Mouse (Mus musculus) liver (tissue): ENCODE measurements around the gene Hoxb1.

Experiments used
- DNase-seq: peaks from one replicate; pipeline ENCODE4 v3.0.0-alpha.2; 2020; ENCODE audit warnings: mixed read lengths

The Hoxb1 gene

DNA sequence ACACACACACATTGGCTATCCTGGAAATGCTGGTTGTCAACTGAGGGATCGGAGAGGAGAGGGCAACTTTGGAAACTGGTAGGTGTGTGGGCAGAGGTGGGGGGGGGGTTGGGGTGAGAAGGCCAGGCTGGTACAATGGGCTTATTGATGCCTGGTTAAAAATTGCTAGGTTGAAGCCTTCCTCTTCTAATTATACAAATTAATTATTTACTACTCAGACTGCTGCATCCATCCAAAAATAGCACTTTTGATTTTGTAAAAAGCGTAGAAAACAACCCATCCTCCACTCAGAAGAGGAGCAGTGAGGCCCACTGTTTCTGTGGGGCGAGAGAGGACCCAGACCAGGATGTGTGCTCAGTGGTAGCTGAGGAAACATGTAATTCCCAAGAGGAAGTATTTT is 30.6 kb upstream of the Hoxb1 start:
- no peak for DNase-seq

DNA sequence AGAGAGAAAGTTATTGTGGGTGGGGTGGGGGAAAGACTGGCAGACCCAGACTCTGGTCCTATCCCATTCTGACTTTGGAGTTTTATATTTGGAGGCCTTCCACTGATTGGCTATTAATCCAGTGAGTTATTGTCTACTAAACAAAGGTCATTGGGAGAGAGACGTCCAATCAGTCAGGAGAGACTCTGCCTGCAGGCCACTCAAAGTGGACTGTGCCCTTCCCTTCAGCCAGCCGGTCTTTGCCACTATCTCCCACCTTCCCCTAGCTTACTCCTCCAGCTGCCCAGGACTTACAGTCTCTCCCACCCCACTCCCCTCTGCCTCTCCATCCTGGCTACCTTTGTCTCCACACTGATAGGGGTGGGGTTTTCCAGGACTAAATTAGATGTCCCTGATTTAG is 29.0 kb upstream of the Hoxb1 start:
- DNase-seq, result no peak

DNA sequence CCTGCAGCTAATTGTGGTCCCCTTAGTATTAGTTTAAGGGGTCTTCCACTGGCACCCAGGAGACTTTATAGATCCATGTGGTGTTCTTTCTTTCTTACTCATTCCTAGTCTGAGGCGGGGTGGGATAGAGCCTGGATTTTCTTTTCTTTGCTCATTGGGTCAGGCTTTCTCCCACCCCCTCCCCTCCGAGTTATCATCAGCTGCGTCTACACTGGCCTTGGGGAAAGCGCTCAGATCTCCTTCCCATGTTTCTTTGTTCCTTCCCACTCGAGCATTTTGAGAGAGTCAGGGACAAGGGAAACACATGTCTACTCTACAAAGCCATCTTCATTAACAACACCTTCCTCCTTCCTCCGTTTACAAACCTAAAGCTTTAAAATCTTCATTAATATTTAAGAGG is 28.5 kb upstream of the Hoxb1 start:
- no peak for DNase-seq

DNA sequence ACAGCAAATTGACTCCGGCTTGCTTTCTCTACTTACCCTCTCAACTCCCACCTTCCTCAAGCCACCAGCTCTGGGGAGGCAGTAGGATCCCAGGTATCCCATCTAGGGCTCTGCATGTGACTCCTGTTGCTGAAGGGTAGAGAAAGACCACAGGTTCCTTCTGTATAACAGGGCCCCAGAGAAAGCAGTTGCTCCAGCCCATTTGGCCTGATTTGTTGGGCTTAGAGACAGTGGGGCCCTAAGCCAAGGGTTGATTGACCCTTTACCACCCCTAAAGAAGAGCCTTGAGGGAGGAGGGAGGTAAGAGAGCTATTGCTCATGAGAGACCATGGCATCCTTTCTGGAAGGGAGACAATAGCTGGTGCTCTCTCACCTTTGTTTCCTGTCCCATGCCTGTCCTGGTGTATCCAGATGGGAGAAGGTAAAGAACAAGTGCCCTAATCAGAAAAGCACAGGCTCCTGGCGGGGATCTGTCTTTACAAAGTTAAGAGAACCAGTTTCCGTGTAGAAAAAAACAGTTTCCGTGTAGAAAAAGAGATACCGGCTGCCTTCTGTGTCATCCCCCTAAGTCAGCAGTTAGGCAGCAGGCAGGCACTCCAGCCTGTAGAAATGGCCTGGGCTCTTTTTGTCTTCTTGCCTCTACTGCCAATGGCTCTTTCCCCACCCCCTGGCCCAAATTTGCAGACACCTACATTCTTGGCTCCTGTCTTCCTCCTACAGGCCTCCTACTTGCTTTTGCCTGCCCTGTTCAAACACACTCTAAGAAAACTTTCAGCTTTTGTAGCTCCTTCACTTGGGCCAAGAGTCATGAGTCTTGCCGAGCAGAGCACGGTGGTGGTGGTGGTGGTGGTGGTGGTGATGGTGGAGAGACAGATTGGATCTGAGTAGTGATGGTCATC is 26.3 kb upstream of the Hoxb1 start:
- no peak for DNase-seq

DNA sequence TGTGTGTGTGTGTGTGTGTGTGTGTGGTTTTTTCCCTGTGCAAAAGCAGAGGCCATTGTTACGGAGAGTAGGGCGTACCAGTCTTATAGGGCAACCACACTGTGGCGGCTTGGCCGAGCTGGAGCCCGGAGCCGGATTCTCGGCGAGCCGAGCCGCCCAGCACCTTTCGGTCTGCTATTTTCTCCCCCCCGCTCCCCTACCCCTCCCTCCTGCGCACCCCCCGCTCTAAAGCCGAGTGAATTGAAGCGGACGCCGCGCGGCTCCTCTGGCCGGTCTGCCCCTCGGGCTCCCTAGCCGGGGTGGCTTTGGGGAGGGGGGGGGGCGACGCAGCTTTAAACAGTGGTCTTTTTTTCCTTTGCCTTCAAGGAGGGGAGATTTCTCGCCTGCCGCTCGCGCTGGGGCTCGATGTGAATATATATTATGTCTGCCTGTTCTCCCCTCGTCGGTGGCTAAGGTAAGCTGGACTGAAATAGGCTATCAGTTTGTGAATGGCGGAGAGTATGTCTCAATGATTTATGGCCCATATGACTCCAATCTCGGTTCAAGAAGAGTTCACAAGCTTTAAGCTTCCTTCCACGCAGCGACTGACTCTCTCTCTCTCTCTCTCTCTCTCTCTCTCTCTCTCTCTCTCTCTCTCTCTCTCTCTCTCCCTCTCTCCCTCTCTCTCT is 24.7 kb upstream of the Hoxb1 start:
- peak; percentile 17 for DNase-seq

DNA sequence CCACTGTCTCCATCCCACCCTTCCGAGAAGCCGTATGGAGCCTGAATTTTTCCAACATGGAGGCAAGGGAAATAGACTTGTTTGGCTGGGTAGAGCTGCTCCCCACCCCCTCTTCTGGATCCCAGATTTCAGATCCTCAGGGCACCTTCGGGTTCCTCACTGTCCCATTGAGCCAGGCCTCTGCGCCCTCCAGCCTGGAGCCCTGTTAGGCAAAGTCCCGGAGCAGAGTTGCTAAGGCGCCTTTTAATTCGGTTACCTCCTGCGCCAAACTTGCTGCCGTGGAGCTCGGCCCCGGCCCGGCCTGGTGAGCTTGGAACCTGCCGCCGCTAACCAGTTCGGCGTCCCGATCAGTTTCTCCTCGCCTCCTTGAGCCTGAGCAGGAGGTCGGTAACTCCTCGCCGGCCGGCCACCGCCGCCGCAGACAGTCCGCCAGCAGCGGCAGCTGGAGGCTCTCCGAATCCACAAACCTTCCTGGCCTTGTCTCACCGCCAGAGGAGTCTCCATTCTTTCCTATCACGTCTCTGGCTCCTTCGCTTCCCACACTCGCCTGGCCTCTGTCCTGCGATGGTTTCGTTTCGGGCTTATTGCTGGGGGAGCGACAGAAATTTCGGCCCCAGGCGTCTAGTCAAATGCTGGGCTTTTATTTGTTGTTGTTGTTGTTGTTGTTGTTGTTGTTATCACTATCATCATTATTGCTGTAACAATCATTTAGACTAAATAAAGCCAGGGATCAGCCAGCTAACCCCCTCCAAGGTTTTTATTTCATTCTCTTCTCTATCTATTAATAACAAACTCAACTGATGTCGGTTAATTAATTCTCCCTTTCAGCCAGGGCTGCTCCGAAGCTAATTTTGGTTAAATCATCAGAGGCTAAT is 23.6 kb upstream of the Hoxb1 start:
- DNase-seq, result no peak

DNA sequence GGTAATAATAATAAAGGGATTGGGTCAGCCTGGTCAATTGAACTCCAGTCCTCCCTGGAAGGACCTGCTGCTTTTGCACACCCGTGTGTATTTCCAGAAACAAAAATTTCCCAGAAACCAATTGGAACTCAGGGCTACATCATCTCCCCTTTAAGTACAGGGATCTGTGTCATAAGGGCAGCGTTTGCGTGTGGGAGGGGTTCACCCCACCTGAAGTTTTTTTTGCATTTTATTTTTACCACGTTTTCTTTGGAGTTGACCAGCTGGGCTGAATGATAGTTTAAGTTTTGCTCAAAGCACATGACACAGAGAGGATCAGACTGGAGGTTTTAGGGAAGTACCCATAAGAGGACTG is 23.0 kb upstream of the Hoxb1 start:
- no peak for DNase-seq

DNA sequence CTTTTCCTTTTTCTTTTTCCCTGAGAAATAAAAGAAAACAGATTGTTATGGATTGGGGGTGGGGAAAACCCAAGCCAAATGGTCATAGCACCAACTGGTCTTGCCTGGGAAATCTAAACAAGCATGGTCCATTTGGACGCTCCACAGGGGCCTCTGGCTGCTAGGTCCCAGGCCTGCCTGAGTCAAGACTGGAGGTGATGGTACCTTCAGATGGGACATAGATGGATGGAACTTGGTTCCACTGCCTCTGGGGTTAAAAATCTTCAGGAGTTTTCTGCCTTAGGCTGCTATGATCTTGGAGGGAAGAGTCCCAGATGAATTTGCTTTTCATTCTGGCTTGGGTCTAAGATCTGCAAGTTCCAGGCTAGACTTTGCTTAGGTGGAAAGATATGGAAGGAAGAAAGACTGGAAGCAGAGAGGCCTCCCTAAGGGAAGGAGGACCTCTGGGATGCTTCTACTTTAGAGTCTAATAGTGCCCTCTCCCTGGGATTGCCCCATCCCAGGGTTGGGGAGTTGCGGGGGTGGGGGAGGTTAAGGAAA is 22.3 kb upstream of the Hoxb1 start:
- no peak for DNase-seq

DNA sequence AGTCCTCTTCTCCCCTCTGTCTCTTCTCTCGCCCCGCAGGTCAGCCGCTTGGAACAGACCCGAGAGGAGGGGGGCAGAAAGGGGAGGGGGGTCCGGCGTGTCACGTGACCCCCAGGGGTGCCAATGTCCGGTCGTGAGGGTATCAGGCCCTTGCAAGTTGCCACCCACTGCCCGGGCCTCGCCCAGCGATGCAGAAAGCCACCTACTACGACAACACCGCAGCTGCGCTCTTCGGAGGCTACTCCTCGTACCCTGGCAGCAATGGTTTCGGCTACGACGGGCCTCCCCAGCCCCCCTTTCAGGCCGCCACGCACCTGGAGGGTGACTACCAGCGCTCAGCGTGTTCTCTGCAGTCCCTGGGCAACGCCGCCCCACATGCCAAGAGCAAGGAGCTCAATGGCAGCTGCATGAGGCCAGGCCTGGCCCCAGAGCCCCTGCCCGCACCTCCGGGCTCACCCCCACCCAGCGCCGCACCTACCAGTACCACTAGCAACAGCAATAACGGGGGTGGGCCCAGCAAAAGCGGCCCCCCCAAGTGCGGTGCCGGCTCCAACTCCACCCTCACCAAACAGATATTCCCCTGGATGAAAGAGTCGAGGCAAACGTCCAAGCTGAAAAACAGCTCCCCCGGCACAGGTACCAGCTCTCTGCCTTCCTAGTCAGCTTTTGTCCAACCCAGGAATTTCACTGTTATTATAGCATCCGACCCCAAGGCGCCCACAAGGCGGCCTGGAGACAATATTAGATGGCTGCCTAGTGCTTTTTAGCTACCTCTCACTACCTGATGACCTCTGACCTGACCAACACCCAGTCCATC is 21.3 kb upstream of the Hoxb1 start:
- DNase-seq, result no peak

DNA sequence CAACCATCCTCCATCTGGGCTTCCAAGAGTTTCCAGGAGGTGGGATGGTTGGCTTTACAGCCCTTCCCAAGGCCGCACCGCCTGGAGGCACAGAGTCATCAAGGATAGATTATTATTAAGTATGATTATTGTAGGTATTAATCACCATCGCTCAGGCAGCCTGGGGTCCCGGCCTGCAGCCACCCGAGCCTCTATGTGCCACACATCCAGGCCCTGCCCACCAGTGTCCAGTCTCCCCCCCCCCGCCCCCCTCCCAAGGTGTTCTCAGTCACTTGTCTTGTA is 20.7 kb upstream of the Hoxb1 start:
- DNase-seq, result no peak

DNA sequence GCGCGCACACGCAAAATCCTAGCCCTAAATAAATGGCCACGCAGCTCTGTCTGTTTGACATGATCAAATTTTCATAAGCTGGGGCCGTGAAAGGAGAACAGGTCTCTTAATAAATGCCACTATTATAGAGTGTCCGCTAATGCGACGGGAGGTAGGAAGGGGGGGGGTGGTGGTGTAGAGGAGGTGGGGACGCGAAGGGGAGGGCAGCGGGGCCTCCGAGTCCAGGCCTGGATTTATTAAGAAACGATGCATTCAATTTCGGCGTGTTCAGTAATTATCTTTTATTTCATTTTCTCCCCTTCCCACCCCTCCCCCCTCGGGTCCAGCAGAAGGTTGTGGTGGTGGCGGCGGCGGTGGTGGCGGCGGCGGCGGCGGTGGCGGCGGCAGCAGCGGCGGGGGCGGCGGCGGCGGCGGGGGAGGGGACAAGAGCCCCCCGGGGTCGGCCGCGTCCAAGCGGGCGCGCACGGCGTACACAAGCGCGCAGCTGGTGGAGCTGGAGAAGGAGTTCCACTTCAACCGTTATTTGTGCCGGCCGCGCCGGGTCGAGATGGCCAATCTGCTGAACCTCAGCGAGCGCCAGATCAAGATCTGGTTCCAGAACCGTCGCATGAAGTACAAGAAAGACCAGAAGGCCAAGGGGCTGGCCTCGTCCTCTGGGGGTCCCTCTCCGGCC is 20.2 kb upstream of the Hoxb1 start:
- no peak for DNase-seq

DNA sequence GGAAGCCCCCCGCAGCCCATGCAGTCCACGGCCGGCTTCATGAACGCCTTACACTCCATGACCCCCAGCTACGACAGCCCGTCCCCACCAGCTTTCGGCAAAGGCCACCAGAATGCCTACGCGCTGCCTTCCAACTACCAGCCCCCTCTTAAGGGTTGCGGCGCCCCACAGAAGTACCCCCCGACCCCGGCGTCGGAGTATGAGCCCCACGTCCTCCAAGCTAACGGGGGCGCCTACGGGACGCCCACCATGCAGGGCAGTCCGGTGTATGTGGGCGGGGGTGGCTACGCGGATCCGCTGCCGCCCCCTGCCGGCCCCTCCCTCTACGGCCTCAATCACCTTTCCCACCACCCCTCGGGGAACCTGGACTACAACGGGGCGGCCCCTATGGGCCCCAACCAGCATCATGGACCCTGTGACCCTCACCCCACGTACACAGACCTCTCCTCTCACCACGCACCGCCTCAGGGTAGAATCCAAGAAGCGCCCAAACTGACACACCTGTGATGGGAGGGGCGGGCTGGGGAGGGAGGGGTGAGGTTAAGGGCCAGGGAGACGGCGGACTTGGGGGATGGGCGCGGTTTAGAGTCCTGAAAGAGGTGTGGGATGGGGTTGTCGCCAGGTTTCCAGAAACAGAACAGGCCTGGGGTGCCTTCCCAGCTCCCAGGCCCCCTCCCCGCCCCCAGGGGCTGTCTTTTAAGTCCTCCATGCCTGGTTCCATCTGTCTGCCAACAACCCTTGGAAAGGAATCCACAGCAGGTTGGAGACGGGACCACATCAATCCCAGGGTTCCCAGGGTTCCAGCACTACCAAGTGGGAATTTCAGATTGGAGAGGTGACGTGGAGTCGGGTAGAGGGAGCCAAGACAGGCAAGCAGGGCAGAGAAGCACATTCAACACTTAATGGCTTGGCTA is 19.4 kb upstream of the Hoxb1 start:
- DNase-seq, result no peak

DNA sequence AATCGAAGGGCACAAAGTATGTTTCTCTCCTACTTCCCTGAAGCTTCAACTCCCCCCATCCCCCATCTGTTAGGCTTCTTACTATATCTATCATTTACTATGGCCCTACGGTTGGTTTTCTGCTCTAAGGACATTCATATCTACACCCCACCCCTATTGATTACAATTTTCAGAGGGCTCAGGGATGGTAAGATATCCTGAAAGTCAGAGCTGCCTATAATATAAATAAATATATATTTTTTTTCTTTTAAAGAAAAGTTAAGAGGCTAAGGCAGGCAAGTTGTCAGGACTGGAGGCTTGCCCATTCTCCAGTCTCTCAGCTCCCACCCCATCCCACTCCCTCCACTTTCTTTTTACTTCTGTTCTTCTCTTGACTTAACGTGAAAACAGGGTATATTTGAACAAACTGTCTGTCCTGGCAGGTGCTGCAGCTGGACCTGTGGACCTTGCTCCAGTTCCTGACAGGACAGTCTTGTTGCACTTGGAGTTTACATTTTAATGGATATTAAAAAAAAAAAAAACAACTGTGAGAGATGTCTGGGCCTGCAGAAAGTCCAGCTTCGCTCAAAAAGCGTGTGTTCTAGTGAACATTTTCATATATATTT is 18.5 kb upstream of the Hoxb1 start:
- no peak for DNase-seq

DNA sequence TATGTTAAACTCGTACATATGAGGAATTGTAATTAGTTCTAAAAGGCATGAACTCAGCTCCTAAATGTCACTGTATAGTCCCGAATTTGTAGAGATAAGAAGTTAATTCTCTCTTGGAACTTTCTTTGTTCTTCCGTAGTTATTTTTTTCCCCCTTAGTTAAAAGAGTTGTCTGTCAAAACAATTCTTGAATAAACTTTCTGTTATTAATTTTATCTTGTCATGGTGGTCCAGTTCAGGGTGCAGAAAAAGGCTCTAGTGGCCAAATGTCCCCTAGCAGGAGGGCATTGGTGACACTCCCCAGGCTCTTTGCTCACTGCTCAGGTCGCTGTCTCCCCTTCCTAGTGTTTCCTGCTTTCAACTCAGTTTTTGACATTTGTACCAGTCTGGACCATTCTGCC is 17.8 kb upstream of the Hoxb1 start:
- DNase-seq, result no peak

DNA sequence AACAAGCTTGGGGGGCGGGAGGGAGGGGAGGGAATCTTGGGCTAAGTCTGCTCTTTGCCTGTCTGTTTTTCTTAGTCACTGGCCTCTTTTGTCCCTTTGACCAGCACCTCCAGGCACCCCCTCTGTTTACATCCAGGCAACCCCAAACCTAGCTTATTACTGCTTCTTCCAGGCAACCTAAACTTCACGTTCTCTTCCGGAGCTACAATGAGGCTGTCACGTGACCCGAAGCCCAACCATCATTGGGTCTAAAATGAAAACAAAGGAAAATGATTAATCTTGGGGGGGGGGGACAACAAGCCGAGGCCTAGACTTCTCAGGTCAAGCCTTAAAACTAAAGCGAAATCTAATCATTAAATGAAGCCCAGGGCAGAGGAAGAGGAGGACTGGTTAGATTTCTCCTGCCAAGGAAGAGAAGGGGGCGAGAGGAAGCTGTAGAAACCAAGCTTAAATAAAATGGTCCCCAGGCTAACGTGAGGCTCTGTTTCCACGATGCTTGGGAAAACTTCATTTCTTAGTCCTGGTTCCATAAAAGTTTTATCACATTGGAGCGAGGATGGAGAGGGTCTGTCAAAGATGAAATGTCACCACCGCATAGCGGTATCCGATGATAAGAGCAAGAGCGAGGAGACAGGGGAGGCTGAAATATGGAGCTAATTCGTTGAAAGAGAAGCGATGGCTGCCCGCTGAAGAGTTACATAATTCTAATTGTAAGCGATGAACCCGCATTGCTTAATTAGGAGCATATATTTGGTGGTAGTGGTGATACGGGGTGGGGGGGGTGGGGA is 17.2 kb upstream of the Hoxb1 start:
- no peak for DNase-seq

DNA sequence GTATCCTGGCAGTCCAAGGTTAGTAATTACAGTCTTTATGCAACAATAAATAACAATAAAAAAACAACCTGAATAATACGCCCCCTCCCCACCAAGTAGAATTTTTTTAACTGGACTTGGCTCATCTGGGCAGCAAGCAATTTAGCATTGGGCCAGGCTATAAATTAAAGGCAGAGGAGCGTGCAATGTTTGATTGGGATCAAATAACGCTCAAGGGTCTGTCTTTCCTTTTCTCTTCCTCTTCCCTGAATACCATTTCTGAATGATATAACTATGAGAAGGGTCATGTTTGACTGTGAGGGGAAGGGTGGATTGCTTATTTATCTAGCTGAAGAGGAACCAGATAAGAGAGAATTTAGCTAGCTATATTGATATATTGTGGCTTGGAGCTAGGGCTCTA is 16.6 kb upstream of the Hoxb1 start:
- no peak for DNase-seq

DNA sequence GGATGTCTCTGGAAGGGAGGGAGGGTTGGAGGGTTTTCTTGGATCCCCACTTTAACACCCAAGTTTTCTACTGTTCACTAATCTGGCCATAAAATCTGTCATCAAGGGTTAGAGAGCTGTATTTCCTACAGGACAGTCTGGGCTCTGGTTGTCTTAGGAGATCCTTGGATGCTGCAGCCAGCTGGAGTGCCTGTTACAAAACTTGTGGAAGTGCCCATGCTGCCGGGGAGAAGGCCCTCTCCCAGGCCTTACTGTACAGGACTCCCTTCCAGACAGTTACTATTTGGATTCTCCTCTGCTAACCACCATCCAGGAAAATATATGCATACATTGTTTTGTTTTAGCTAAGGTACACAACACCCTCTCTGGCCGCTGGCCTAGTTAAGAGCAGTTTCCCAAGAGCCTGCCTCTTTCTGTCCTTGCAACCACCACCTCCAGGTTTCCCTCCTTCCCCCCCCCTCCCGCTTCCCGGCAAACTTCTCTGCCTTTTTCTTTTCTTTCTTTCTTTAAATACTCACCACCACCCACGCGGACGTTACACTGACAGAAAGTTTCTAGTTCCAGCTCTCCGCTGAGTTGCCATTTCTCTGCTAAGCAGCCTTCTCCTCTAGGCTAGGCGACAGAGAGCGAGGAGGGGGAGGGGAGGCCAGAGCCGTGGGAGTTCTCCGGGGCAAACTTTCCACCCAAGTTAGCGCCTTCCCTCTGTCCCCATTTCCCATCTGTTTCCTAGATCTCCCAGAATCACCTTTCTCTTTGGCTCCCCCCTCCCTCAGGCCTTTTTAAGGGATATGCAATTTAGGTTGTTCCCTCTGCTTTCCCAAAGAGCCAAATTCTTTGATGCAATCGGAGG is 15.8 kb upstream of the Hoxb1 start:
- DNase-seq, result no peak

DNA sequence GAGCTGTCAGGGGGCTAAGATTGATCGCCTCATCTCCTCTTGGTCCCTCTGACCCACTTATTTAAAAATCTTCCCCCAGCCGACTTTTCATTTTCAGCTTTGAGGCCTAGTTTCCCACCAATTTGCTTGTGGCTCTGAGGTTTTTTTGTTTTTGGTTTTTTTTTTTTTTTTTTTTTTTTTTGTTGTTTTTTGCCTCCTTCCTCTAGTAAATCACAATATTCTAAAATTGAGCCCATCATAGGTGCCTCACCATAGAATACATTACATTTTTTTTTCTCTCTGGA is 15.3 kb upstream of the Hoxb1 start, which contains the start of gene Hoxb2:
Gene Hoxb2, plus strand, starts transcription at position 185 of the 284 bp plus-strand sequence.
- no peak for DNase-seq

DNA sequence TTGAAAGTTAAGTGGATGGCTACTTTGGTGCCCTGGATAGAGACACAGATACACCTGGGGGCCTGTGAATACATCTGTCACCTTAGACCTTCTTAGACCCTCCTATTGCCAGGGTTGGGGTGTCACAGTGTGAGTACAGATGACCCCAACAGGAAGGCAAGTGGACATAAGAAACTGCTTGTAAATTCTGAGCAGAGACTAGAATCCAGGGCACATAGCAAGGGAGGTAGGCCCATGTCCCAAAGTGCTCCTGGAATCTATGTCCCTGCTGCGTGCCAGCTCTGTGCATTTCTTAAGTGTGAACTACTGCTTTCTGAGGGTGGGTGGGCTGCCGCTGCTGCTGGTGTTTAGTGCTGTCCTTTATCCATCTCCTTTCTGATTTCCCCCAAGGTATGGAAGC is 14.8 kb upstream of the Hoxb1 start:
- no peak for DNase-seq
